Mouse (Mus musculus): ENCODE results near the gene Glrx5. TPM values are rescaled to one million over a fixed set of nuclear protein-coding genes. Genes with fewer than 3 reads are reported as not detected.

Glrx5 gene
- polyA plus RNA-seq (2012; fragmentation: generic; extraction: Trizol): 100 to 1,000 TPM in 1 of 2 experiments, 10 to 100 TPM in 1; 54.7 to 131 TPM

GRCm38 (mm10) chr12:105032147-105032831 lies at the start of gene Glrx5:
TSS of gene Glrx5 (plus strand) at chr12:105032688.

GRCm38 (mm10) chr12:105009370-105010212 lies 22.9 kb upstream of the Glrx5 start, which contains the start of gene Syne3:
TSS of gene Syne3 (minus strand) at chr12:105009809.

Other genes starting within 250 kb of the Glrx5 start
- gene Clmn, start 167.6 kb upstream of the Glrx5 start, polyA plus RNA-seq (2012; fragmentation: generic; extraction: Trizol): under 1 TPM; 0.27 to 0.73 TPM
- gene Syne3, start 22.9 kb upstream of the Glrx5 start, polyA plus RNA-seq (2012; fragmentation: generic; extraction: Trizol): 10 to 100 TPM in 1 of 2 experiments, 1 to 10 TPM in 1; 4.9 to 12.5 TPM
- gene Tcl1b2, start 113.3 kb downstream of the Glrx5 start, polyA plus RNA-seq (2012; fragmentation: generic; extraction: Trizol): not detected
- not detected for gene Tcl1b1, start 127.0 kb downstream of the Glrx5 start, polyA plus RNA-seq (2012; fragmentation: generic; extraction: Trizol)
- gene Tcl1b5, start 143.7 kb downstream of the Glrx5 start, polyA plus RNA-seq (2012; fragmentation: generic; extraction: Trizol): not detected
- gene Tcl1b3, start 158.4 kb downstream of the Glrx5 start, polyA plus RNA-seq (2012; fragmentation: generic; extraction: Trizol): not detected
- not detected for gene Tcl1b4, start 169.3 kb downstream of the Glrx5 start, polyA plus RNA-seq (2012; fragmentation: generic; extraction: Trizol)
- not detected for gene Tcl1, start 190.1 kb downstream of the Glrx5 start, polyA plus RNA-seq (2012; fragmentation: generic; extraction: Trizol)